Mouse (Mus musculus): ENCODE measurements around the gene Dmwd.
"Not testable (repeated sequence)": the region's sequence is repeated elsewhere in the genome, so short reads cannot be mapped to it uniquely, and the experiment has no call there.

Gene Dmwd

GRCm38 (mm10) chr7:19071024-19071423 is 5.0 kb upstream of the Dmwd start:
- DNase-seq (ENCODE audit: low spot score): not testable (repeated sequence)

GRCm38 (mm10) chr7:19073504-19073903 is 2.5 kb upstream of the Dmwd start:
- DNase-seq (ENCODE audit: low spot score): no peak

- DNase-seq (ENCODE audit: low spot score): no peak
Observed at GRCm38 (mm10) chr7:19074494-19074893, 1.5 kb upstream of the Dmwd start.

GRCm38 (mm10) chr7:19075231-19075630 is 796 bp upstream of the Dmwd start:
- no peak for DNase-seq (ENCODE audit: low spot score)

- DNase-seq (ENCODE audit: low spot score): no peak
Observed at GRCm38 (mm10) chr7:19076586-19076991, 562 bp downstream of the Dmwd start.

- no peak for DNase-seq (ENCODE audit: low spot score)
Observed at GRCm38 (mm10) chr7:19077761-19078160, 1.7 kb downstream of the Dmwd start.

GRCm38 (mm10) chr7:19078732-19079131 is 2.7 kb downstream of the Dmwd start:
- DNase-seq (ENCODE audit: low spot score): no peak

GRCm38 (mm10) chr7:19080451-19080950 is 4.5 kb downstream of the Dmwd start:
- no peak for DNase-seq (ENCODE audit: low spot score)

- no peak for DNase-seq (ENCODE audit: low spot score)
Observed at GRCm38 (mm10) chr7:19082171-19082570, 6.1 kb downstream of the Dmwd start.

GRCm38 (mm10) chr7:19083096-19083495 is 7.1 kb downstream of the Dmwd start:
- DNase-seq (ENCODE audit: low spot score): no peak

- DNase-seq (ENCODE audit: low spot score): no peak
Observed at GRCm38 (mm10) chr7:19083701-19084100, 7.7 kb downstream of the Dmwd start, which contains the start of gene Dmpk. Dmpk (plus strand) TSS chr7:19083849.

- DNase-seq (ENCODE audit: low spot score): no peak
Observed at GRCm38 (mm10) chr7:19084277-19084771, 8.3 kb downstream of the Dmwd start.

GRCm38 (mm10) chr7:19084921-19085473 is 9.0 kb downstream of the Dmwd start:
- DNase-seq (ENCODE audit: low spot score): no peak

GRCm38 (mm10) chr7:19085495-19085894 is 9.5 kb downstream of the Dmwd start:
- DNase-seq (ENCODE audit: low spot score): no peak

- peak; percentile 72 for DNase-seq (ENCODE audit: low spot score)
Observed at GRCm38 (mm10) chr7:19086042-19086441, 10.0 kb downstream of the Dmwd start.

GRCm38 (mm10) chr7:19086760-19087159 is 10.7 kb downstream of the Dmwd start:
- DNase-seq (ENCODE audit: low spot score): no peak

GRCm38 (mm10) chr7:19088813-19089212 is 12.8 kb downstream of the Dmwd start:
- DNase-seq (ENCODE audit: low spot score): no peak

GRCm38 (mm10) chr7:19091913-19092312 is 15.9 kb downstream of the Dmwd start:
- no peak for DNase-seq (ENCODE audit: low spot score)

- DNase-seq (ENCODE audit: low spot score): peak; percentile 66
Observed at GRCm38 (mm10) chr7:19092381-19093173, 16.6 kb downstream of the Dmwd start.

- peak; percentile 80 for DNase-seq (ENCODE audit: low spot score)
Observed at GRCm38 (mm10) chr7:19093174-19093521, 17.1 kb downstream of the Dmwd start.

GRCm38 (mm10) chr7:19093537-19094385 is 17.7 kb downstream of the Dmwd start:
- DNase-seq (ENCODE audit: low spot score): peak; percentile 98

GRCm38 (mm10) chr7:19094471-19094825 is 18.4 kb downstream of the Dmwd start, which contains the start of gene Six5:
Six5 (plus strand) TSS chr7:19094594.
- no peak for DNase-seq (ENCODE audit: low spot score)

Measured in yolk sac, embryonic 10.5 days (tissue).